Mouse (Mus musculus) liver, postnatal 0 days (tissue): ENCODE measurements around the gene Scaf1.

Experiments
- CTCF ChIP-seq: sonication (generic); IDR thresholded peaks from 2 replicates; pipeline ENCODE4 v1.5.1; 2016; ENCODE audit warnings: antibody characterized with exemption, low read depth
- EP300 ChIP-seq: IDR thresholded peaks from 2 replicates; pipeline ENCODE4 v1.6.1; 2016; ENCODE audit warnings: antibody characterized with exemption, low read depth, mild to moderate bottlenecking

DNA sequence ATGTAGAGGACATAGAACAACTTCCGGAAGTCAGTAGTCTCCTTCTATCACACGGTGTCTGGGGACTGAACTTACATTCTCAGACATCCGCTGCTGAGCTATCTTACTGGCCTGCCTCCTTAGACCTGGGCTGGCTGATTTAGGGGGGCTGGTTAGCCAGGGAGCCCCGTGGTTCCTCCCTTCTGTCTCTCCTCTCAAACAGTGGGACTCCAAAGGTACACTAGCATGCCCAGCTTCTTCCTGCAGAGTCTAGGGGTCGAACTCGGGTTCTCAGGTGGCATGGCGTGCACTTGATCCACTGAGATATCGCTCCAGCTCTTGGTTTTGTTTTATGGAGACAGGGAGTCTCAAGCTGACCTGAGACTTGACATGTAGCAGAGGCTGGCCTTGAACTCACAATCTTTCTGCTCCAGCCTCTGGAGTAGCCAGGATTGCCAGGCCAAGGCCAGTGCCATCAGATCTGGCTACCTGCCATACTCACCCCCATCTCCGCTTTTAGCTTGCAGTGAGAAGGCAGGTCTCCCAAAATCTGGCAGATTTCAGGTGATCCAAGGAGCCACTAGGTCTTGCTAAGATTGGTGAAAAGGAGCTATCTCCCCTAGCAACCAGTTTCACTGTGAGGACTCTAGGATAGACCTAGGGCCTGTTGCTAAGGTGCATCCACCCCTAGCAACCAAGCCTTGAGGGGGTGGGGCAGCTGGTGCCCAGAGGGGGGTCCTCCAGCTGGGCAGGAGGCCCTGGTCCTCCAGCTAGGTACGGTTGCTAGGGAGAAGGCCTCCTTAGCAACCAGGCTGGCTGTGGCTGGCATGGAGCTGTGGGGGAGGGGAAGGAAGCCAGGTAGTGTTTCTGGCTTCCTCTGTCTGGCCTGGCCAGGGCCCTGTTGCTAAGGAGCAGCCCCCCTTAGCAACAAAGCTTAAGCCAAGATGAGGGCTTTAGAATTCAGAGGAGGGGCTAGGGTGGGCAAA lies 42.7 kb upstream of the Scaf1 start:
- TF ChIP-seq CTCF (no peak), EP300 (no peak)
